Mouse (Mus musculus) embryonic facial prominence, embryonic 13.5 days (tissue): ENCODE data around the gene Vps52. TPM values are rescaled to one million over a fixed set of nuclear protein-coding genes. Genes with fewer than 3 reads are reported as not detected.

ENCODE experiments used
- ATAC-seq: fragments of 200-750 bp; cut with Nextera tagmentation; 2 replicates; pipeline ENCODE4 v1.8.0; 2017; ENCODE audit warnings: low read depth; ENCODE audit not compliant: insufficient number of reproducible peaks, insufficient read depth, low FRiP score, low TSS enrichment
- H3K27ac ChIP-seq: fragments of 300-500 bp; sonication (generic); 2 replicates; pipeline ENCODE4 v1.5.1; 2015; ENCODE audit warnings: moderate library complexity, mild to moderate bottlenecking, inconsistent platforms
- H3K27me3 ChIP-seq: fragments of 300-500 bp; sonication (generic); 2 replicates; pipeline ENCODE4 v1.6.1; 2015; ENCODE audit warnings: mild to moderate bottlenecking, inconsistent platforms
- H3K36me3 ChIP-seq: fragments of 300-500 bp; sonication (generic); 2 replicates; pipeline ENCODE4 v1.6.1; 2015; ENCODE audit warnings: mild to moderate bottlenecking, inconsistent platforms
- H3K4me1 ChIP-seq: fragments of 300-500 bp; sonication (generic); 2 replicates; pipeline ENCODE4 v1.6.1; 2015; ENCODE audit warnings: inconsistent platforms
- H3K4me2 ChIP-seq: fragments of 300-500 bp; sonication (generic); 2 replicates; pipeline ENCODE4 v1.6.1; 2015; ENCODE audit warnings: moderate library complexity, mild to moderate bottlenecking, inconsistent platforms
- H3K4me3 ChIP-seq: fragments of 300-500 bp; sonication (generic); 2 replicates; pipeline ENCODE4 v1.5.1; 2015; ENCODE audit warnings: mild to moderate bottlenecking, inconsistent platforms
- H3K9ac ChIP-seq: fragments of 300-500 bp; sonication (generic); 2 replicates; pipeline ENCODE4 v1.6.1; 2015; ENCODE audit warnings: mild to moderate bottlenecking, inconsistent platforms
- H3K9me3 ChIP-seq: fragments of 300-500 bp; sonication (generic); 2 replicates; pipeline ENCODE4 v1.6.1; 2016; ENCODE audit warnings: inconsistent platforms
- WGBS: fragments of 180-500 bp; shearing (Covaris S2); methylation state at CpG from one replicate; pipeline ENCODE4 v1.1.7; 2015; ENCODE audit warnings: mixed read lengths; 5-methylcytosine and 5-hydroxymethylcytosine counted together
- polyA plus RNA-seq: library from polyadenylated mRNA; unstranded; fragments of >200 nt; fragmentation: Nextera tagmentation; extraction: Ambion mirVana; gene quantifications from 2 replicates; pipeline ENCODE4 v1.2.1, GENCODE M21; 2015

Vps52 gene
- polyA plus RNA-seq, 1 experiment from 2014 or later = 49.6 TPM

- Histone ChIP-seq H3K9ac (no peak overlapping the region), H3K27me3 (no peaks in the 10 kb centered on the region), H3K36me3 (peaks cover 60% of the 10 kb centered on the region), H3K4me2 (no peak overlapping the region), H3K27ac (no peak overlapping the region), H3K9me3 (no peaks in the 10 kb centered on the region), H3K4me3 (no peak overlapping the region), H3K4me1 (peaks cover 20% of the 10 kb centered on the region)
- 84% methylated on average over 21 of the region's 21 CpGs for WGBS
- ATAC-seq = no peak
Measured at GRCm38 (mm10) chr17:33935422-33936055, 20.1 kb upstream of the Vps52 start.

GRCm38 (mm10) chr17:33936993-33937392, 18.6 kb upstream of the Vps52 start:
- Histone ChIP-seq H3K27ac (no peak overlapping the region), H3K27me3 (no peaks in the 10 kb centered on the region), H3K36me3 (peaks cover 62% of the 10 kb centered on the region), H3K4me2 (no peak overlapping the region), H3K9me3 (no peaks in the 10 kb centered on the region), H3K4me3 (0 out of 2 replicates have a peak overlapping the region, but pooled peaks have one; percentile 3), H3K4me1 (peaks cover 23% of the 10 kb centered on the region), H3K9ac (0 out of 2 replicates have a peak overlapping the region, but pooled peaks have one; percentile 6)
- 85% methylated on average over 15 of the region's 15 CpGs for WGBS
- ATAC-seq = no peak

DNA sequence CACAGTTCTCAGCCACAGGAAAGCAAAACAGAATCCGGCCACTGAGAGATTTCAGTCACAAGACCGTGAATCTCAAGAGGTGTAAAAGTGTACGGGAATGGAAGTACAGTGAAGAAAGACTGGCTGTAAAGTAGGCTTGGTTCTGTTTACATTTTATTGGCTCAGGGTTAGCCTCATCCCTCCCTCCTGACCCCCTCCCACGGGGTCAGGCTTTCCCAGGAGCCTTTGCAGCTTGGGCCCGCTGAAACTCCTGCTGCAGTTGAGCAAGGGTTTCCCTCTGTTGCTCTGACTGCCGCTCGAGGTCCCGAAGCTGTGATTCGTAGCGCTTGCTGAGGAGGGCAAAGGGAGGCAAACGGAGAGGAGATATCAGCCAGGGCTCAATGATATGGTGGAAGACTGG, 16.8 kb upstream of the Vps52 start:
- Histone ChIP-seq H3K9me3 (no peaks in the 10 kb centered on the region), H3K4me3 (peak overlapping the region; percentile 89; the same call in 1 of the 2 replicates), H3K27me3 (no peaks in the 10 kb centered on the region), H3K27ac (no peak overlapping the region), H3K4me1 (peaks cover 23% of the 10 kb centered on the region), H3K9ac (peak overlapping the region; percentile 87; the same call in 1 of the 2 replicates), H3K4me2 (peak overlapping the region; percentile 96), H3K36me3 (peaks cover 60% of the 10 kb centered on the region)
- 80% methylated on average over 11 of the region's 11 CpGs for WGBS
- no peak for ATAC-seq

- peak within 1 kb of the TSS; percentile 89 for H3K4me3 ChIP-seq
- peak within 1 kb of the TSS; percentile 87 for H3K9ac ChIP-seq
- under 1% methylated on average over 36 of the region's 36 CpGs for WGBS
- H3K27me3 ChIP-seq = no peaks in the 10 kb centered on the region
- peak; percentile 80 for ATAC-seq
- H3K36me3 ChIP-seq = peaks cover 61% of the 10 kb centered on the region
- peak within 1 kb of the TSS; percentile 28; the same call in 1 of the 2 replicates for H3K27ac ChIP-seq
- H3K4me2 ChIP-seq = peak within 1 kb of the TSS; percentile 96
- H3K9me3 ChIP-seq = no peaks in the 10 kb centered on the region
- peaks cover 23% of the 10 kb centered on the region for H3K4me1 ChIP-seq
Measured at GRCm38 (mm10) chr17:33940206-33940805, 15.3 kb upstream of the Vps52 start, which contains the start of the genes Pfdn6 and Wdr46. Gene Pfdn6, minus strand, starts transcription at chr17:33940343. Gene Wdr46, plus strand, starts transcription at chr17:33940660.

GRCm38 (mm10) chr17:33940981-33941380, 14.6 kb upstream of the Vps52 start:
- Histone ChIP-seq H3K4me3 (peak overlapping the region; percentile 89), H3K27ac (no peak overlapping the region), H3K9ac (peak overlapping the region; percentile 87), H3K4me2 (peak overlapping the region; percentile 96), H3K4me1 (peaks cover 23% of the 10 kb centered on the region), H3K27me3 (no peaks in the 10 kb centered on the region), H3K9me3 (no peaks in the 10 kb centered on the region), H3K36me3 (peaks cover 61% of the 10 kb centered on the region)
- no peak for ATAC-seq
- under 1% methylated on average over 26 of the region's 26 CpGs for WGBS

- 53% methylated on average over 19 of the region's 19 CpGs for WGBS
- Histone ChIP-seq H3K36me3 (peaks cover 61% of the 10 kb centered on the region), H3K4me2 (peak overlapping the region; percentile 96), H3K9me3 (no peaks in the 10 kb centered on the region), H3K9ac (peak overlapping the region; percentile 87), H3K27me3 (no peaks in the 10 kb centered on the region), H3K4me3 (peak overlapping the region; percentile 89), H3K4me1 (peaks cover 23% of the 10 kb centered on the region), H3K27ac (no peak overlapping the region)
- no peak for ATAC-seq
Measured at GRCm38 (mm10) chr17:33941381-33941780, 14.2 kb upstream of the Vps52 start.

GRCm38 (mm10) chr17:33943454-33943853, 12.2 kb upstream of the Vps52 start:
- Histone ChIP-seq H3K4me3 (no peak overlapping the region), H3K4me1 (peaks cover 23% of the 10 kb centered on the region), H3K9me3 (no peaks in the 10 kb centered on the region), H3K9ac (no peak overlapping the region), H3K4me2 (no peak overlapping the region), H3K36me3 (peaks cover 63% of the 10 kb centered on the region), H3K27me3 (no peaks in the 10 kb centered on the region), H3K27ac (no peak overlapping the region)
- no peak for ATAC-seq
- 93% methylated on average over 15 of the region's 15 CpGs for whole genome bisulfite sequencing

DNA sequence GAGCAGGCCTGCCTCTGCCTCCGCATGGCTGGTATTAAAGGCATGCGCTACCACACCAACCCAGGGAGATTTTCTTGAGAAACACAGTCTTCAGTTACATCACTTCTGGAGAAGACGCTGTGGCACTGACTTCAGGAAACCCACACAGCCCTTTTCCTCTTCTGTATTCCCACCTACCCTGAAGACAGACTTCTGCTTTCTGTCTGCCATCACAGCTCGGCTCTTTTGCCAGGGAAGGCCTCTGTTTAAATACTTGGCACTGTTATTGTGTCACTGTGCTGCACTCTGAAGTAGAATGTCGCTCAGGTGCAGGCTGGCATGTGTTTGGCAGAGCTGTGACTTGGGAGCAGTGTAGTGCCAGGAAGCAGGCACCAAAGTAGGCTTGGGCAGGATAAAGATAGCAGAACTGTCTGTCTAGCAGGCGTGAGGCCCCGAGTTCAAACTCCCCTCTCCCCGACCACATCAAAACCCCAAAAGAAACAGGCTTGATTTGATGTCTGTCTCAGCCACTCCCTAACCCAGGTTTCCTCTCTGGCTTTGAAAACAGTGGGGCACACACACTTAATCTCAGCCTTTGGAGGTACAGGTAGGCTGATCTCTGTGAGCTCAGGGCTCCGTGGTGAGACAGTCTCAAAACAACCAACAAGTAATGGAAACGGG, 8.1 kb upstream of the Vps52 start:
- no peaks in the 10 kb centered on the region for H3K9me3 ChIP-seq
- H3K9ac ChIP-seq = no peak overlapping the region
- H3K4me1 ChIP-seq = peaks cover 33% of the 10 kb centered on the region
- ATAC-seq = no peak
- no peak overlapping the region for H3K4me2 ChIP-seq
- no peak overlapping the region for H3K27ac ChIP-seq
- H3K4me3 ChIP-seq = no peak overlapping the region
- peaks cover 78% of the 10 kb centered on the region for H3K36me3 ChIP-seq
- WGBS = 92% methylated on average over 10 of the region's 10 CpGs
- H3K27me3 ChIP-seq = no peaks in the 10 kb centered on the region

GRCm38 (mm10) chr17:33948090-33948904, 7.3 kb upstream of the Vps52 start:
- no peak overlapping the region for H3K27ac ChIP-seq
- no peaks in the 10 kb centered on the region for H3K9me3 ChIP-seq
- H3K4me3 ChIP-seq = no peak overlapping the region
- 87% methylated on average over 22 of the region's 22 CpGs for WGBS
- H3K36me3 ChIP-seq = peaks cover 79% of the 10 kb centered on the region
- ATAC-seq = no peak
- no peak overlapping the region for H3K4me2 ChIP-seq
- no peak overlapping the region for H3K9ac ChIP-seq
- H3K27me3 ChIP-seq = no peaks in the 10 kb centered on the region
- H3K4me1 ChIP-seq = peaks cover 40% of the 10 kb centered on the region

- Histone ChIP-seq H3K36me3 (peaks cover 79% of the 10 kb centered on the region), H3K27ac (no peak overlapping the region), H3K9ac (no peak overlapping the region; the same call in 1 of the 2 replicates), H3K27me3 (no peaks in the 10 kb centered on the region), H3K4me2 (peak overlapping the region; percentile 98; the same call in 1 of the 2 replicates), H3K9me3 (no peaks in the 10 kb centered on the region), H3K4me3 (no peak overlapping the region), H3K4me1 (peaks cover 47% of the 10 kb centered on the region)
- ATAC-seq = no peak
- WGBS = 91% methylated on average over 19 of the region's 19 CpGs
Measured at GRCm38 (mm10) chr17:33948905-33949537, 6.6 kb upstream of the Vps52 start.
